Mouse (Mus musculus) limb, embryonic 11.5 days (tissue): ENCODE data around the gene B3galt4. TPM values are rescaled to one million over a fixed set of nuclear protein-coding genes. Genes with fewer than 3 reads are reported as not detected.
"Not testable (repeated sequence)": the region's sequence is repeated elsewhere in the genome, so short reads cannot be mapped to it uniquely, and the experiment has no call there.

Experiments
- ATAC-seq: fragments of 200-750 bp; cut with Nextera tagmentation; 2 replicates; pipeline ENCODE4 v1.8.0; 2017; ENCODE audit warnings: low read depth; ENCODE audit not compliant: insufficient number of reproducible peaks, low FRiP score, low TSS enrichment
- DNase-seq: peaks from one replicate; pipeline ENCODE4 v3.0.0-alpha.2; 2015; ENCODE audit warnings: low spot score
- H3K27ac ChIP-seq: fragments of 300-500 bp; sonication (generic); replicated peaks from 2 replicates; pipeline ENCODE4 v1.5.1; 2014; ENCODE audit warnings: low read depth, mild to moderate bottlenecking, low read length
- H3K27me3 ChIP-seq: fragments of 300-500 bp; sonication (generic); 2 replicates; pipeline ENCODE4 v1.6.1; 2014; ENCODE audit warnings: mild to moderate bottlenecking, low read length, mixed read lengths; ENCODE audit not compliant: control insufficient read depth, insufficient read depth
- H3K36me3 ChIP-seq: fragments of 300-500 bp; sonication (generic); 2 replicates; pipeline ENCODE4 v1.6.1; 2014; ENCODE audit warnings: mild to moderate bottlenecking, low read length, moderate library complexity, mixed read lengths; ENCODE audit not compliant: control insufficient read depth, insufficient read depth
- H3K4me1 ChIP-seq: fragments of 300-500 bp; sonication (generic); 2 replicates; pipeline ENCODE4 v1.6.1; 2014; ENCODE audit warnings: low read length, mixed read lengths; ENCODE audit not compliant: control insufficient read depth, insufficient read depth
- H3K4me2 ChIP-seq: fragments of 300-500 bp; sonication (generic); 2 replicates; pipeline ENCODE4 v1.6.1; 2014; ENCODE audit warnings: low read depth, mild to moderate bottlenecking, moderate library complexity; ENCODE audit not compliant: severe bottlenecking
- H3K4me3 ChIP-seq: fragments of 300-500 bp; sonication (generic); 2 replicates; pipeline ENCODE4 v1.5.1; 2014; ENCODE audit warnings: low read depth, low read length
- H3K9ac ChIP-seq: fragments of 300-500 bp; sonication (generic); 2 replicates; pipeline ENCODE4 v1.6.1; 2014; ENCODE audit warnings: mild to moderate bottlenecking, low read length
- H3K9me3 ChIP-seq: fragments of 300-500 bp; sonication (generic); 2 replicates; pipeline ENCODE4 v1.6.1; 2016; ENCODE audit warnings: low read length; ENCODE audit not compliant: control insufficient read depth
- WGBS: fragments of 180-500 bp; shearing (Covaris S2); extraction: QIAGEN DNeasy Blood & Tissue Kit; methylation state at CpG from one replicate; pipeline ENCODE4 v1.1.7; 2014; 5-methylcytosine and 5-hydroxymethylcytosine counted together
- polyA plus RNA-seq: library from polyadenylated mRNA; unstranded; fragments of >200 nt; fragmentation: Nextera tagmentation; extraction: Ambion mirVana; gene quantifications from 2 replicates; pipeline ENCODE4 v1.2.1, GENCODE M21; 2014

B3galt4 gene
- polyA plus RNA-seq, result 2.6 and 3.0 TPM in 2 replicates

GRCm38 (mm10) chr17:33951021-33951946 lies at the start of gene B3galt4:
Gene B3galt4, minus strand, starts transcription at chr17:33951488.
- ATAC-seq, result peak; percentile 76
- H3K4me3 ChIP-seq, result peak within 1 kb of the TSS; percentile 44
- H3K27me3 ChIP-seq, result no peaks in the 10 kb centered on the region
- H3K9ac ChIP-seq, result peak within 1 kb of the TSS; percentile 62
- H3K9me3 ChIP-seq, result no peaks in the 10 kb centered on the region
- DNase-seq, result peak; percentile 91
- H3K27ac ChIP-seq, result peak within 1 kb of the TSS; percentile 89
- peak within 1 kb of the TSS; percentile 86 for H3K4me2 ChIP-seq
- peaks cover 40% of the 10 kb centered on the region for H3K4me1 ChIP-seq
- H3K36me3 ChIP-seq, result peaks cover 17% of the 10 kb centered on the region
- WGBS, result 1% methylated on average over 45 of the region's 45 CpGs

GRCm38 (mm10) chr17:34000796-34001195 lies 49.5 kb upstream of the B3galt4 start:
- H3K9ac ChIP-seq, DNase-seq, ATAC-seq, H3K36me3 ChIP-seq, H3K4me1 ChIP-seq, H3K4me3 ChIP-seq, H3K27ac ChIP-seq, H3K4me2 ChIP-seq, H3K9me3 ChIP-seq: not testable (repeated sequence)
- peaks cover 20% of the 10 kb centered on the region for H3K27me3 ChIP-seq
- WGBS, result 60% methylated on average over 2 of the region's 2 CpGs

- under 1% methylated on average over 27 of the region's 30 CpGs for WGBS
- H3K27ac ChIP-seq, result no peak within 1 kb of the TSS
Measured at GRCm38 (mm10) chr17:34000150-34000537, 48.9 kb upstream of the B3galt4 start, which contains the start of gene H2-K1. Gene H2-K1, minus strand, starts transcription at chr17:34000347.

GRCm38 (mm10) chr17:33999341-34000149 lies 48.3 kb upstream of the B3galt4 start:
- no peak overlapping the region for H3K27ac ChIP-seq

More at GRCm38 (mm10) chr17:34000150-34000537, 48.9 kb upstream of the B3galt4 start, which contains the start of gene H2-K1:
- Histone ChIP-seq H3K36me3 (no peaks in the 10 kb centered on the region), H3K4me2 (peak within 1 kb of the TSS; percentile 92), H3K4me3 (peak within 1 kb of the TSS; percentile 41), H3K9ac (peak within 1 kb of the TSS; percentile 37), H3K9me3 (no peaks in the 10 kb centered on the region), H3K4me1 (0 out of 2 replicates have a peak, but pooled peaks cover 2% of the 10 kb centered on the region), H3K27me3 (peaks cover 20% of the 10 kb centered on the region)
- DNase-seq (peak; percentile 76), ATAC-seq (0 out of 2 replicates have a peak, but pooled peaks have one; percentile 44)

GRCm38 (mm10) chr17:33998697-33999096 lies 47.4 kb upstream of the B3galt4 start:
- not testable (repeated sequence) for H3K4me1 ChIP-seq, H3K9me3 ChIP-seq, DNase-seq, H3K27ac ChIP-seq, H3K4me3 ChIP-seq, H3K36me3 ChIP-seq, ATAC-seq, H3K4me2 ChIP-seq, H3K9ac ChIP-seq
- H3K27me3 ChIP-seq, result peaks cover 20% of the 10 kb centered on the region
- 50% methylated on average over 5 of the region's 5 CpGs for WGBS

More at GRCm38 (mm10) chr17:33999341-34000149, 48.3 kb upstream of the B3galt4 start:
- Histone ChIP-seq H3K4me2 (peak overlapping the region; percentile 92), H3K36me3 (no peaks in the 10 kb centered on the region), H3K4me3 (peak overlapping the region; percentile 41), H3K9ac (peak overlapping the region; percentile 37), H3K9me3 (no peaks in the 10 kb centered on the region), H3K27me3 (peaks cover 20% of the 10 kb centered on the region), H3K4me1 (0 out of 2 replicates have a peak, but pooled peaks cover 2% of the 10 kb centered on the region)
- DNase-seq (peak; percentile 47), ATAC-seq (0 out of 2 replicates have a peak, but pooled peaks have one; percentile 44)
- 3% methylated on average over 83 of the region's 87 CpGs for WGBS

- H3K9ac ChIP-seq, ATAC-seq, H3K27ac ChIP-seq, H3K4me3 ChIP-seq, H3K36me3 ChIP-seq, DNase-seq, H3K9me3 ChIP-seq, H3K4me1 ChIP-seq, H3K4me2 ChIP-seq: not testable (repeated sequence)
- H3K27me3 ChIP-seq, result peaks cover 20% of the 10 kb centered on the region
- 82% methylated on average over 2 of the region's 2 CpGs for WGBS
Measured at GRCm38 (mm10) chr17:33997025-33997424, 45.7 kb upstream of the B3galt4 start.

GRCm38 (mm10) chr17:33995651-33996050 lies 44.4 kb upstream of the B3galt4 start:
- 27% methylated on average over 3 of the region's 3 CpGs for WGBS
- Histone ChIP-seq H3K4me1 (0 out of 2 replicates have a peak, but pooled peaks cover 2% of the 10 kb centered on the region), H3K9ac (no peak overlapping the region), H3K36me3 (no peaks in the 10 kb centered on the region), H3K9me3 (no peaks in the 10 kb centered on the region), H3K27ac (no peak overlapping the region), H3K4me2 (no peak overlapping the region), H3K4me3 (no peak overlapping the region), H3K27me3 (peaks cover 19% of the 10 kb centered on the region)
- DNase-seq, result no peak
- ATAC-seq, result no peak

GRCm38 (mm10) chr17:33994959-33995358 lies 43.7 kb upstream of the B3galt4 start:
- ATAC-seq (no peak), DNase-seq (no peak)
- Histone ChIP-seq H3K27ac (no peak overlapping the region), H3K4me1 (0 out of 2 replicates have a peak, but pooled peaks cover 2% of the 10 kb centered on the region), H3K36me3 (no peaks in the 10 kb centered on the region), H3K9me3 (no peaks in the 10 kb centered on the region), H3K27me3 (peaks cover 12% of the 10 kb centered on the region), H3K4me3 (no peak overlapping the region), H3K9ac (no peak overlapping the region), H3K4me2 (no peak overlapping the region)
- WGBS, result 91% methylated on average over 8 of the region's 8 CpGs
